Mouse (Mus musculus) small intestine, adult 10 weeks (tissue): ENCODE measurements around the gene Ltk. TPM values are rescaled to one million over a fixed set of nuclear protein-coding genes. Genes with fewer than 3 reads are reported as not detected.

Experiments used
- polyA plus RNA-seq: library from polyadenylated mRNA; stranded (reverse); fragments of 350-450 nt; fragmentation: Illumina TruSeq; extraction: RNeasy Lipid Tissue Mini Kit (QIAGEN cat#74804); gene quantifications from one replicate; pipeline ENCODE4 v1.2.3, GENCODE M21; 2014; ENCODE audit warnings: low replicate concordance

Ltk gene
- polyA plus RNA-seq, result not detected

DNA sequence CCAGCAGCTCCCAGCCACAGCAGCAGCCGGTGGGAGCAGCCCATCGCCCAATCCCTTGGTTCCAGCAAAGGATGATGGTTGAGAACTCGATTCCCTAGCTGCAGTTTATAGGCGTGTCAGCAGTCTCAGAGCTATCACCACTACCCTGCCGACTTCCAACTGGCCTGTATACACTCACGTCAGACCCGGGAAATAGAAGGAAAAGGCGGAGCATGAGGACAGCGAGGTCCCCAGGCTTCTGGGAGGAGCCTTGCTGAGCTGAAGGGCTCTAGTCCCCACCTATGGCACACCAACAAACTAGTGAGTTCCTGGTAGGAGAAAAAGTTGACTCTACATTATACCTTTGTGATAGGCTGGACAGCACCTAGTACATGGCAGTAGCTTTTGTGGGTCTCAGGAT is at the start of gene Ltk:
TSS of gene Ltk (minus strand) at position 181 of the 400 bp plus-strand sequence.

GRCm38 (mm10) chr2:119797279-119797783 is 37.1 kb upstream of the Ltk start, which contains the start of gene Tyro3:
Gene Tyro3, plus strand, starts transcription at chr2:119797733.

GRCm38 (mm10) chr2:119787206-119787883 is 27.1 kb upstream of the Ltk start, which contains the start of gene Rpap1:
Gene Rpap1, minus strand, starts transcription at chr2:119787537.

GRCm38 (mm10) chr2:119741581-119742411 is 18.4 kb downstream of the Ltk start, which contains the start of gene Itpka:
Gene Itpka, plus strand, starts transcription at chr2:119742337.

Other genes starting within 250 kb of the Ltk start
- gene Exd1, start 212.8 kb downstream of the Ltk start, polyA plus RNA-seq, result 0.30 TPM
- gene Chp1, start 212.7 kb downstream of the Ltk start, polyA plus RNA-seq, result 317 TPM
- 43.0 TPM for gene Nusap1, start 142.1 kb downstream of the Ltk start, polyA plus RNA-seq
- 18.3 TPM for gene Oip5, start 142.0 kb downstream of the Ltk start, polyA plus RNA-seq
- 55.0 TPM for gene Ndufaf1, start 97.6 kb downstream of the Ltk start, polyA plus RNA-seq
- gene Rtf1, start 85.4 kb downstream of the Ltk start, polyA plus RNA-seq, result 18.2 TPM
- not detected for gene Itpka, start 18.1 kb downstream of the Ltk start, polyA plus RNA-seq
- 0.48 TPM for gene Rpap1, start 27.1 kb upstream of the Ltk start, polyA plus RNA-seq
- gene Tyro3, start 37.3 kb upstream of the Ltk start, polyA plus RNA-seq, result 0.15 TPM
- gene Mga, start 136.8 kb upstream of the Ltk start, polyA plus RNA-seq, result 21.5 TPM
- gene Mapkbp1, start 212.3 kb upstream of the Ltk start, polyA plus RNA-seq, result 1.1 TPM